8 mouse cellular contexts compared by ENCODE assay signal in the genomic region with DNA sequence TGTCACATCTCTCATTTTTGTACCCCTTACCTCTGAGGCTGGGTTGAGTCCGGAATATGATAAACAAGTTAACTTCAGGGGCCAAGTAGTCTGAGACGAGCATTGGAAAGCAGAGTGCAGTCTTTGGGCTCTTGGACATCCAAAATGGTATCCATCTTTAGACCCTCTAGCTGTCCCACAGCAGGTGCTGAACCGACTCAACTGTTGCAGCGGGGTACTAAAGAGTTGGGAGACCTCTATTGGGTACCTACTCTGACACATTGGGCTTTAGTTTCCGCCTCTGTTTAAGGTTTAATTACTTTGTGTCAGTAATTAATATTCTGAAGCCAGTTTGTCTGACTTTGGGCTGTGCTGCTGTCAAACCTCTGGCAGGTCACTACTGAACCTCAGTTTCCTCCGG. TPM values are rescaled to one million over a fixed set of nuclear protein-coding genes. Genes with fewer than 3 reads are reported as not detected.
DNase-seq lines count a peak whose midpoint lies in the region; ATAC-seq lines count a peak whose summit lies in the region.

No protein-coding gene starts in this region.

- intact Hi-C loops in heart, postnatal 10 days (cut with DNase I), result loop anchor here (2.0 kb wide), 2 partner anchors 17 to 25 kb away; no protein-coding TSS in a partner anchor

- H3K4me3 ChIP-seq in heart, embryonic 12.5 days, result peak overlapping the region; percentile 76
- H3K4me3 ChIP-seq in hindbrain, embryonic 13.5 days, result peak overlapping the region; percentile 56
- H3K4me3 ChIP-seq in midbrain, embryonic 11.5 days (ENCODE audit: low read depth, low read length), result no peak overlapping the region

- H3K4me2 ChIP-seq in heart, embryonic 12.5 days, result peak overlapping the region; percentile 100
- peak overlapping the region; percentile 100 for H3K4me2 ChIP-seq in hindbrain, embryonic 13.5 days
- H3K4me2 ChIP-seq in midbrain, embryonic 11.5 days, result peak overlapping the region; percentile 99

- peaks cover 85% of the 10 kb centered on the region for H3K4me1 ChIP-seq in heart, embryonic 12.5 days (replicated peaks)
- peaks cover 72% of the 10 kb centered on the region for H3K4me1 ChIP-seq in hindbrain, embryonic 13.5 days (replicated peaks)
- H3K4me1 ChIP-seq in midbrain, embryonic 11.5 days (ENCODE audit: control insufficient read depth, insufficient read depth, low read length), result peaks cover 43% of the 10 kb centered on the region

- H3K27me3 ChIP-seq in heart, embryonic 12.5 days (replicated peaks), result no peaks in the 10 kb centered on the region
- peaks cover 23% of the 10 kb centered on the region; the same call in 1 of the 2 replicates for H3K27me3 ChIP-seq in hindbrain, embryonic 13.5 days
- H3K27me3 ChIP-seq in midbrain, embryonic 11.5 days (ENCODE audit: control insufficient read depth, insufficient read depth, low read length), result peaks cover 38% of the 10 kb centered on the region

- H3K9me3 ChIP-seq in heart, embryonic 12.5 days (replicated peaks), result no peaks in the 10 kb centered on the region
- no peaks in the 10 kb centered on the region for H3K9me3 ChIP-seq in hindbrain, embryonic 13.5 days
- no peaks in the 10 kb centered on the region for H3K9me3 ChIP-seq in midbrain, embryonic 11.5 days (ENCODE audit: control insufficient read depth, low read length)

- peak overlapping the region; percentile 92; the same call in 1 of the 2 replicates for H3K9ac ChIP-seq in heart, embryonic 12.5 days
- 0 out of 2 replicates have a peak overlapping the region, but pooled peaks have one; percentile 84 for H3K9ac ChIP-seq in hindbrain, embryonic 13.5 days
- no peak overlapping the region for H3K9ac ChIP-seq in midbrain, embryonic 11.5 days (ENCODE audit: low read length)

- DNase-seq in heart, postnatal 10 days, result no peak
- DNase-seq in R1 (ENCODE audit: low read depth, low spot score), result peak; percentile 61
- peak; percentile 89 for DNase-seq in midbrain, embryonic 11.5 days (ENCODE audit: low spot score, missing footprints)
- DNase-seq in adrenal gland, postnatal 4 days (ENCODE audit: low spot score in 2 of 2), result no peak
- no peak for DNase-seq in c-Kit-positive CD71-positive TER-119-positive erythroid progenitor cells, embryonic 14.5 days (ENCODE audit: low spot score)

- H3K27ac ChIP-seq in heart, embryonic 12.5 days (ENCODE audit: poor library complexity, severe bottlenecking), result peak overlapping the region; percentile 51; the same call in 1 of the 2 replicates
- no peak overlapping the region for H3K27ac ChIP-seq in hindbrain, embryonic 13.5 days
- no peak overlapping the region for H3K27ac ChIP-seq in midbrain, embryonic 11.5 days (ENCODE audit: low read depth, low read length)

- 31% methylated on average over 6 of the region's 6 CpGs for WGBS in heart, embryonic 12.5 days
- 25% methylated on average over 6 of the region's 6 CpGs for WGBS in hindbrain, embryonic 13.5 days
- WGBS in midbrain, embryonic 11.5 days, result 24% methylated on average over 6 of the region's 6 CpGs

- no peaks in the 10 kb centered on the region for H3K36me3 ChIP-seq in heart, embryonic 12.5 days
- no peaks in the 10 kb centered on the region for H3K36me3 ChIP-seq in hindbrain, embryonic 13.5 days
- H3K36me3 ChIP-seq in midbrain, embryonic 11.5 days (ENCODE audit: control insufficient read depth, insufficient read depth, low read length), result no peaks in the 10 kb centered on the region

- no peak for ATAC-seq in heart, embryonic 12.5 days (ENCODE audit: insufficient number of reproducible peaks, low FRiP score)
- no peak for ATAC-seq in hindbrain, embryonic 13.5 days (ENCODE audit: low FRiP score)
- ATAC-seq in midbrain, embryonic 11.5 days (ENCODE audit: low FRiP score), result no peak
- no peak for ATAC-seq in monocyte, adult 5-6 weeks (replicated peaks; ENCODE audit: insufficient number of reproducible peaks, low FRiP score, low TSS enrichment, poor library complexity, severe bottlenecking)

RNA-seq across cellular contexts. Expression of a gene that starts 26.7 kb away (rescaled TPM):
- 11.6 and 11.7 TPM in 2 replicates for polyA plus RNA-seq in heart, embryonic 12.5 days (2016; fragmentation: Nextera tagmentation; extraction: Ambion mirVana)
- total RNA-seq in heart, postnatal 10 days (2021), result 10 to 100 TPM; 54.0 to 63.0 TPM
- polyA plus RNA-seq in hindbrain, embryonic 13.5 days (2015; fragmentation: Nextera tagmentation; extraction: Ambion mirVana), result 11.0 and 12.5 TPM in 2 replicates
- 4.9 and 5.3 TPM in 2 replicates for polyA plus RNA-seq in midbrain, embryonic 11.5 days (2014; fragmentation: Nextera tagmentation; extraction: Ambion mirVana)
- total RNA-seq in adrenal gland, postnatal 4 days (2021), result 10 to 100 TPM; 92.5 to 98.7 TPM
- total RNA-seq in monocyte, adult 5-6 weeks (2017), result 2.8 to 13.7 TPM (median 3.3 TPM) in 3 replicates

Comparison
In these comparisons a context has a peak if more than half of its experiments do, and no peak if none do; other contexts are left out.
1. DNase-seq: peak in R1 (single experiment) and midbrain, embryonic 11.5 days (single experiment); none in heart, postnatal 10 days (0 of 2), adrenal gland, postnatal 4 days (0 of 2) and c-Kit-positive CD71-positive TER-119-positive erythroid progenitor cells, embryonic 14.5 days (single experiment).
2. Peak in every context shown above with its lines, with median percentiles within 50 percentile points of each other: H3K4me2 ChIP-seq.